Mouse (Mus musculus) gastrocnemius, adult 18-20 months (tissue): ENCODE measurements around the gene Rabgap1l. TPM values are rescaled to one million over a fixed set of nuclear protein-coding genes. Genes with fewer than 3 reads are reported as not detected.

ENCODE experiments used
- DNase-seq: peaks from one replicate; pipeline ENCODE4 v3.0.0; 2021; ENCODE audit warnings: low spot score
- total RNA-seq, 2 experiments: library from RNA; stranded (reverse); gene quantifications; 2 replicates each; pipeline ENCODE4 v1.2.3; 2021

Rabgap1l gene
- total RNA-seq, 2 experiments from 2014 or later = 10.9 to 12.1 TPM

DNA sequence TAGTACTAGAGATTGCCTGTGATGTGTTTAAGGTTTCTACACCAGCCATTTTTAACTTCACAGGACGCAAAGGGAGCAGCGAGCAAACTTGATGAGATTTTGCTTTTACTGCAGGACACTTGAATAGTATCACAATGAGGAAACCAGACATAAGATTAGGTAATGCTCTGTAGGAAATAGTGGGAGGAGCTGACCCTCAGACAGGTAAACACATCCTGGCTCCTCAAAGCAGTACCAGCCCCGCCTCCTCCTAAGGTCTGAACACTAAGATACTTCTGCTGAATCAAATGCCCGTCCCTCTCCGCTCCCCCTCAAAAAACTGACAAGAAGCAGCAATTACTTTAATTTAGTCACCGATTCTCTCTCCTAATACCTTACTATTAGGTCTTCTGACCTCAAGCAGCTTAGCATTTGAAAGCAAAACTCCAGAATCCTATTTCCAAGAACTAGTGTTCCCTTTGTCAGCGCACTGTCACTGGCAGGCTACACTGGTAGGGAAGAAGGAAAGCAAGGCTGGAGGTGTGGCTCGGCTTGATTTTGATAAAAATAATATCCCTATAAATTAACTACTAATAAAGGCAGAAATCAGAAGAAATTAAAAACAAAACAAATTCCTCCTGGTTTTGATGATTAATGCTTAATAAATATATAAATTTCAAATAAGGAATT, 474.8 kb downstream of the Rabgap1l start:
- DNase-seq = no peak

DNA sequence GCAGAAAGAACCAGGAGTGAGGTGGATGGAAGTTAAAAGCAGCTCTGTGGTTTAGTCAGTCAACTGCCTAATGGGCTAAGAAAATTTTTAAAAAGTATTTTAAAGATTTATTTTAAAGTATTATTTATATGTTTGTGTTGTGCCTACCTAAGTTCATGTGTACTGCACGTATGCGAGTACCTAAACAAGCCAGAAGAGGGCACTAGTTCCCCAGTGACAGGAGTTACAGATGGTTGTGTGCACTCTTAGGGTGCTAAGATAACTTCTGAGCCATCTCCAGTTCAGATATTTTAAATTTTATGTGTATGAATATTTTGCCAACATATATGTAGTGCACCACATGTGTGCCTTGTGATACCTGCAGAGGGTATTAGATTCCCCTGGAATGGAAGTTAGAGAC, 476.8 kb downstream of the Rabgap1l start:
- DNase-seq = no peak

DNA sequence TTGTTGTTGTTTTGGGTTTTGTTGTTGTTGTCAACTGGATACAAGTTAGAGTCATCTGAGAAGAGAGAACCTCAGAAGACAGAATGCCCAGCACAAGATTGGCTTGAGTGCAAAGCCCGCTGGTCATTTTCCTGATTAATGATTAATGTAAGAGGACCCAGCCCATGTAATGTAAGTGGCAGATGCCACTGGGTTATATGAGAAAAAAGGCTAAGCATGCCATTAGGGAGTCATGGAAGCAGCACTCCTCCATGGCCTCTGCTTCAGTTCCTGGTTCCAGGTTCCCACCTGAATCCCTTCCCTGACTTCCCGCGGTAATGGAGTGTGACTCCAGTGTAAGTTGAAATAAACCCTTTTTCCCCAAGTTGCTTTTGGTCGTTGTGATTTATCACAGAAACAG, 480.4 kb downstream of the Rabgap1l start:
- DNase-seq = no peak

DNA sequence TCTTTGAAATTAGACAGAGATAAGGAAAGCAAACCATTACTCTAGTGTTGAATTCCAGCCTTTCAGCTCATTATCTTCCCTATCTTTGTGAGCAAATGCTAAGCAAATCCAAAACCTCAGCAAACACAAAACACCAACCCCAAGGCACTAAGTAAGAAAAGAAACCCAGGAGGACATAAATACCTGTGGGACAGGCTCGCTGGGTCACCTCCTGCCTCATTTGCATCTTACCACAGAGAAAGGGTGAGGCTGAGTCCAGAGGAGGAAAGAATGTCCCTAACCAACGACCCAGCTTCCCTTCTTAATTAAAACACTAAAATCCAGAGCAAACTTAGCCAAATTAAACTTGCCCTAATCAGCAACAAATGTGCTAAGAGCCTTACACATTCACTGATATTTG, 481.1 kb downstream of the Rabgap1l start:
- DNase-seq = no peak

DNA sequence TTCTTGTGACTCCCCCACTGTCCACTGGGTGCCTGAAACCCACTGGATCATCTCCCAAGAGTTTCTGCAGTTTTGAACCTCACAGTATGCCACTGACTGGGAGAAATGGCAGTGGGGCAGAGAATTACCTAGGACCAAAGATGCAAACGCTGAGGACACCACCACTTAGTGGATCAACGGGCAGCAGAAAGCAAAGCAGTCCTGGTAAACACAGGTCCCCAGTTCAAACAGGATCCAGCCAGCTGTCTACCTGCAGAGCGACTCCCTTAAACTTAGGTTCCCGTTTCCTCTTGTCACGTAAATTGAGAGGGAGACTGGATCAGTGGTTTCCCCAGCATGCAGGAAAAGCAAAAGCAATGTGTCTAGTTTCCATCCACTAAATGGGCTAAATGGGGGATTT, 483.1 kb downstream of the Rabgap1l start:
- DNase-seq = no peak

DNA sequence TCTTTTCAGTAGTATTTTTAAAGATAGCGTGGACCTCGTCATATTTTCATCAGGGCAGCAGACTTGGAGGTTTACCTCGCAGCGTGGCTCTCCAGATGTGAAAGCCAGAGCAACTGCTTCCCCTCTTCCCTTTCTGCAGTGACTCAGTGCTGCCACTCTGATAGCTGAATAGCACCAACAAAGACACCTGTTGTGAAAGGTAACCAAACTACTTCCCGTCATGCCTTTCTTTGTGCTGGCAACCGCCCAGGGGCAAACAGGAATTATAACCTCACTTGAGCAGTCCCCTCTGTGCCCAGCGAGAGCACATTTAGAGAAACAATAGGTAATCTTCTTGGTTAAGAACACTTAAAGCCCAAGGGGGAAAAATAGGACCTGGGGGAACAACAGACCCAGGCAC, 484.0 kb downstream of the Rabgap1l start:
- DNase-seq = no peak

DNA sequence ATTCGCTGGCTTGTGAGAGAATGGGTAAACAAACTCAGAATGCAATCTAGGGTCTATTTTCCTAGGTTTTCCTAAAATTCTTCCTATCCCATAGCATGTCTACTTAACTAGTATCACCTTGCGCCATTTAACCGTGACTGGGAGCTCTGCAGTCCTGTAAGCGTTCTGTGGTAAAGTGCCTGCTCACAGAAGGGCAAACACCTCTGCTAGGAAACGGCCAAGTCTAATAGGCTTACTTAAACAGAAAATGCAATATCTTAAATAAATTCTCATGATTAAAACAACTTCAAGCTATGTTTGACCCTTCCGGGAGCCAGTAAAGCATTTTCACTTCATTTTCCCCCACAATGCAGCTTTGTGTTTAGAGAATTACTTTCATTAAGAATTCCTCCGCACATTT, 484.5 kb downstream of the Rabgap1l start:
- DNase-seq = no peak

DNA sequence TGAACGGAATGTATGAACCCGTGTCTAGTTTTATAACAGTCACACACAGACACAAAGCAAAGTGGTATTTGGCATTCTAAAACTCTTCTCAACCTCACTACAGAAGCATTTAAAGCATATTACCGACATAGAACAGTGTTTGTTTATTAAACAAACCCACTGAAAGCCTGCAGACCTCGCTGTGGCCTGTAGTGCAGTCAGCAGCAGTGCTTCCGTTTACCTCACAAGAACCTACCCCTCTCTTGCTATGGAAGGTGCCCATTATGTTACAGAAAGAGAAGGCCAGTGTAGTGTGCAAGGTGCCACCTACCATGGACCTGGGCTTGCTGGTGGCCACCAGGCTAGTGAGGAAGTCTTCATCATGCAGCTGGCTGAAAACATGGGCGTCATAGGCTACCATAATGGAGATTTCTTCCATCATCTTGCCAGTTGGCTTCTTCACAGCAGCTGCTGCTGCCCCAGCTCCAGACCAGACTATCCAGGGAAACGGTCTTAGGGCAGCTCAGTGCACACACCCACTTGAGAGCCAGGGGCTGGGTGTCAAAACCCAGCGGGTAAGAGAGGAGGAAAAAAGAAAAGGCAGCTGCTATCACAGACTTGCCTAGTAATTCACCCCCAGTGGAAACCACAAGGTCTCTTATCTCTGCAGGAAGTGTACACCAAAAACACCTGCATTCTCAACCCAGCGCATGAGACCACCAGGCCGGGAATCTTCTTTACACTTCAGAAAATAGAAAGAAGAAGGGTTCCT, 486.0 kb downstream of the Rabgap1l start:
- no peak for DNase-seq

DNA sequence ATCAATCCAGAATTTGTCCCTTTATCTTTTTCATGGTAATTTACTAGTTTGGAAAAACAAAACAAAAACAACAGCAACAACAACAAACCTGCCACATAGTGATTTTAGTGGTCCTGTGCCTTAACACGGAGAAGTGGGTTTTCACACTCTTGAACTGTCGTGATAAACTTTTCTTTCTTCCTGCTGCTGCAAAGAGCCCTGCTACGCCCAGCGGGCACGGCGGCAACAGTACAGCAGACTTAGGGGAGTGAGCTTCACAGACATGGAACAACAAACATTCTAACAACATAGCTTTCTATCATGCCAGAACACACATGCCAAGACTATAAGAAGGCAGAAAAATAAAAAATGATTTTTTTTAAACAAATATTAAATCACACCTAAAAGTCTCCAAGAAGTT, 486.7 kb downstream of the Rabgap1l start:
- no peak for DNase-seq

DNA sequence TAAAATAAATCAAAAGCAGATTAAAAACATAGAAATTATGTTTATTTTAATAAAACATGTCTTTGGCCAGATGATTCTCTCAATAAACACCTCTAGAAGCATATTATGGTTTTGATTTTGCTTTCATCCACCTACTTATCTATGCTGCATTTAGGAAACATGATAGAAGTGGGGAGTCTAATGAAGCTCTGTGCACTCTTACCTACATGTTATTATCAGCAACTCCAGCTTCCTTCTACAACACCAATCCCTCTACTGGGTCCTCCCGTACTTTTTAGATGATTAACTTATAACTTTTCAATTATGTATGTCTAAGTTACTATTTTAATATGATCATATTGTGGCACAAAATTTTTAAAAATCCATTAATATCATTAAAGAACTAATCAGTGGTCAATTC, 487.2 kb downstream of the Rabgap1l start:
- DNase-seq = no peak

DNA sequence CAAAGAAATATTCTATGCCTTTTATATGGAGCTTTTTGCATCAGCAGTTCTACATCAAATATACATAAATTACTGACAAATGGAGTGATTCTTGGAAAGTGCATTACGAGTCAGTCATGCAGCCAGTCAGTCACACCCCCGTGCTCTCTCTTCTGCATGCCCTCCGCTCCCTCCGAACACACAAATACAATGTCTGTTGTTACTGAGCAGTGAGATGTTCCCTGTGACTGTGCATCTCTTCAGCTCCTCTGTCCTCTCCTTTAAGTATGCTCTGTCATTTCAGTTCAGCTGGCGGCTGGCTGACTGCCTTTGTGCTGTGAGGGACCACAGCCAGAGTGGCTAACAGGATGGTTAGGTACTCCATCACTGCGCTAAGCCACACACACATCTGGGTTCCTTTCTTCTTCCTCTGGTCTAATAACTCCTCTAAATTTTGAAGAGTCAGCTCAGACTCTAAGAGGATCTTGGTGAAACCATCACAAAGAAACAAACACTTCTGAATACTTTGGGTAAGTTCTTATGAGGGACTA, 488.0 kb downstream of the Rabgap1l start:
- no peak for DNase-seq

DNA sequence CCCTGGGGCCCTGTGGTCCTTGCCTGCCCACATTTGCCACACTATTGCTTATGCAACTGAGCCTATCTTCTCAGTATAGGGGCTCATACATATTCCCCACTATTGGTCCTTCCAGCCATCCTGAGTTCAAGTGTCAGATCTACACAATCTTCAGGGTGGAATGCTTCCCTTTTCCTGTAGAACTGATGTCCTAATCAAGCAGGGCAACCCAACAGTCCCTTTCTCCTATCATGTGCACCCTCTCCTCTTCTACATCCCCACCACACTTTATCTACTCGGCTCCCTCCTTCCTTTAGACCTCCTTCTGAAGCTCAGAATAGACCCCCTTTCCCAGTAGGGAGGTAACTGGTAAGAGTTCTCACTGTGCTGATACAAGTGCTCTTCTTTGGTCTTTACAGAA, 490.7 kb downstream of the Rabgap1l start:
- no peak for DNase-seq

DNA sequence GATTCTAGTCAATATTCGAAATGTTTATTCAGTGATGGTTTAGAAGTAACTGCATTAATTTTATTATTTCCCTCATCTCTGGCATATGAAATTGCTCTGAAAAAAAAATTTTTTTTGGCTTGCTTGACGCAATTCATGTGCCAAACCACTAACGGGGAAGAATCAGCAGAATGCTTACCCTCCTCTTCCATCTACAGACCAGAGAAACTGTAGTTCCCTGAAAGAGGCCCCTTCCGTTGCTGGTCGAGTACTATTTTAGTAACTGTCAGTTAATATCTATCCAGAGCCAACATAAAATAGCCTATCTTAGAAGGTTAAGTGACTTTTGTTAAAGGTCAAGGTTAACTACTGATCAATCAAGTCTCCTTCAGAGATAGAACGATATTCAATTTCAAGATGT, 491.9 kb downstream of the Rabgap1l start:
- DNase-seq = no peak

DNA sequence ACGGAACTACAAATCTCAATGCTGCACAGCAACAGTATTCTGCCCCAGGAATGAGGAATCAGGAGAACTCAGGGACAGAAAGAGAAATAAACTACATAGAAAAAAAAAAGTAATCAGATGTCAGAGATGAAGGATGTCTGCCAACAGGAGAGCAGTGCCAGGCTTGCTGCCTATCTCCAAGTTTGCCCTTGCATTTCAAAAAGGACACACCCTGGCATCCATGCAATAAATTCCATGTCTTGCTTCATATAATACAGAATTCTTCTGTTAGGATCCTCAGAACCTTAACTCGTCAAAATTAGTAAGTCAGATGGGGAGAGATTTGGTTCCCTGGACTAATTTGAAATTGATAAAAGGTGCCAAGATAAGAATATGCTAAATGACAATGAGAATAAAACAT, 492.3 kb downstream of the Rabgap1l start:
- DNase-seq = no peak

DNA sequence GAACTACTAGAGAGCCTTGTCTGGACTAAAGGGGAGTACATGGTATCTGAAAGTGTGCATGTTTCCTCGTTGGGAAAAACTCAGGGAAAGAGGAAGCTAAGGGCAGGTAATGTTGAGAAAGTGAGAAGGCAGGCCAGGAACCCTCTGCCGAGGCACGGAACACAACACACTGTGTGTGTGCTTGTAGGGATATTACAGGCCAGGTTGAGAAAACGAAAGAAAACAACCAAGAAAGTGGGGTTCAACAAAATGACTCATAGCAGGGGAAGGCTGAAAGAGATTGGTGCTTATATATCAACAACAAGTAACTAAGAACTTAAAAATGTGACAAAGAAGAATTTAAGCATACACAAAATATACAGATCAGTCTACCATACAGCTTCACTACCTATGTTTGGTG, 493.0 kb downstream of the Rabgap1l start:
- no peak for DNase-seq

DNA sequence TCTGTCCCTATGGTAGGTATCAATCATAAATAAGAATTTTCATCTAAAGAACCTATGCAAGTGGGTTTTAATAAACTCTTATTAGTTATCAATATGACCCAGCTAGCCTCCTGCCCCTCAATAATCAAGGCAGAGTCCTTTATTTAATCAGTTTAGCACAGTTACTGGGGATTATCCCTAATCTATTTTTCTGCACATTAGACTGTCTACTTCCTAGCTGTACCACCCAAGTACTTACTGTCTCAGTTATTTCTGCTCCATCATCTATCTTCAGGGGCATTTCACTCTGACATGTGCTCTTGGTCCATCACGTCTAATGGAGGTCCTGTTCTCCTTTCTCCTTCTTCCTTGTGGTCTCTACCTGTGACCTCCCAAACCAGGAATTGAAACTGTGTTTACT, 494.1 kb downstream of the Rabgap1l start:
- DNase-seq = no peak

DNA sequence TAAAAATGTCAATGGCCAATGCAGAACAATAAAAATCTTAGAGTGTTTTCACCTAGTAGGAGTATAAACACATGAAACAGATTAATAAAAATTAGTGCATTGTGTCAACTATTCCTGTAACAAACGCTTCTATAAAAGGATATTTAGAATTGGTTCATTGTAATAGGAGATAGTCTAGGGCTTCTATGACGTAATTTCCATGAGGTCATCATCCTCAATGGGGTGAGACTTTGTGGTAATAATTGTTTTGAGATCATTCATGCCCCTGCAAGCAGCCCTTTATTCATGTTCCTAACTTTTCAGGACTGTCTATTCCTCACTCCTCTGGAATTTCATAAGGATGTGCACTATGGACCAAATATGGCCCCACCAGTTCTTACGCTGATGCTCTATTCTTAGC, 495.3 kb downstream of the Rabgap1l start:
- no peak for DNase-seq

DNA sequence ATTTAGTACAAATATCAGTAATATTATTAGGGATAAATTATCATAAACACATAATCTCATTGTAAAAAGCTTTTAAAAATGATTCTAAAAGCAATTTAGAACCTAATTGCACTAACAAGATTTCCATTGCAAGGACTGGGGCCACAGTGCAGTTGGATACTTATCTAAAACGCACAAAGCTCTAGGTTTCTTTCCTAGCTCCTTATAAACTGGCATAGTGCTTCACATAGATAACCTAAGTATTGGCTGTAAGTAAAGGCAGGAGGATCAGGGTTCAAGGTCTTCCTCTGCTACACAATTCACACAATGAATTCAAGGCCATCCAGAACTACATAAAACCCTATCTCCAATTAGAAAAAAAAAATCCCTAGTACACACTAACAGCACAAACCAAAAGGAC, 497.7 kb downstream of the Rabgap1l start:
- no peak for DNase-seq

DNA sequence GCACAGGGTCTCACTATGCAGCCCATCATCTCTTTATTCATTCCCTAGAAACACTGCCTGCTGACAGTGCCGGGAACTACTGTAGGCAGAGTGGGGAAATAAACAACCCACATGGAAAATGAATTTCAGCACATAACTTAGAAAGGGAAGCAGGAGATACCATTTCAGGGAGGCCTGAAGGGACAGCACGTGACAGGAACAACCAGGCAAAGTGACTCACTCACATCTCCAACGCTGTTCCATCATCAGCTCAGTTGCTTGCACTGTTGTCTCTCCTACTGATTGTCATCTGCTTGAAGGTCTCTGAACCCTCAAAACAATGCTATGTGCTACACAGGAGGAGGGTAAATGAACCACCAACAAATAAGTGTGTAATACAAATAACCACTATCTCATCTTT, 499.5 kb downstream of the Rabgap1l start:
- no peak for DNase-seq

DNA sequence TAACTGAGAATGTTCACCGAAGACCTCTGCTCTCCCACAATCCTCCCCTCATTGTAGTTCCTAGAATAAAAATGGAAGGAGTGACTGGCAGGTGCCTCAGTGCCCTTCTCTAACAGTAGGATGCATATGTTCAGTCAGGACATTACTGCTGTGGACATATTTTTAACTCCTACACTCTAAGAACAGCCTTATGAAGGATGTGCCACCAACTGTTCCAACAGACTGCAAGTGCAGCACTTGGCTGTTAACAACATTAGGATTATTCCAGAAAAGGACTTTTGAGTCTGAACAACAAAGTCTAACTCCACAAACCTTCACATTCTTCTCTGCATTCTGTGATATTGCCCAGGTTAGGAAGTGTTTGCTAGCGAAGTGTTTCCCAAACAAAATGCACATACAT, 501.0 kb downstream of the Rabgap1l start:
- no peak for DNase-seq

DNA sequence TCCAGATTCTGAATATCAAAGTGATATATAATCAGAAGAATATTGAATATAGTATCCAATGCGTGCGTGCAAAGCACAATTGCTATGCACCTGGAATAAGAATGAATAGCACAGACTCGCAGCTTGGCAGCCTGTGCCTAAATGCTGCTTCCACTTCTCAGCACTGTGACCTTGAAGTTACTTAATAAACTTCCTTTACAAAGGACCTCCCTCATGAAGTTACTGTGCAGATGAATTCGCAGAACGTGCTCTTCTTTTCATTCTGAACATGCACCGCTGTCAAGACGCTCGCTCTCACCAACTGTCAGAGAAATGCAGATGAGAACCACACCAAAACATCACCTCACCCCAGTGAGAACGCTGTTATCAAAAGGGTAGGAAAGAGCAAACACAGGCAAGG, 502.8 kb downstream of the Rabgap1l start:
- DNase-seq = no peak

DNA sequence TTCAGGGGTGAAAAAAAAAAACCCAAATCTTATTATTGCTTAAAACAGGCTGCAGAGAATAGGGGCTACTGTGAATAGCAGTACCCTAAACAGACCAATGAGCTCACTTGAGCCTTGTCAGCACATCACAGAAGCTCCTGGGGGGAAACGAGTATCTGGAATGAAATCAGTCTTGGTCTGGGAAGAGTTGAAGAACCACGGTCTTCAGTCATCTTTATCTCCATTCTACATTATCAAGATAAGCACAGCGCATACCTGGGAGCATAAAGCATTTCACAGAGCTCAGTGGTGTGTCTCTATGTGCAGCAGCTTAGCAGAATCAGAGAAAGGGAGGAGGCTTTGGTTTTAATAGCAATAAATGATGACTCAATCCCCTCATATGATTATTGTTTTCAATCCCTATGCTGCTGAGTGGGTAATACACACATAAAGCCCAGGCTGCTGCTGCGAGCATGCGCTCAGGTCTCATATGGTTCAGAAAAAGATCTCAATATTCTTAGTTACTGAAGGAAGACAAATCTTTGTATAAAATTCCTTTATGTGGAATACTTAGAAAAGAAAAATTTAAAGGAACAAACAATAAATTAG, 505.9 kb downstream of the Rabgap1l start:
- DNase-seq = no peak
